Mouse (Mus musculus) limb, embryonic 13.5 days (tissue): Measurements from ENCODE around the gene Abtb1. TPM values are rescaled to one million over a fixed set of nuclear protein-coding genes. Genes with fewer than 3 reads are reported as not detected.

Experiments
- ATAC-seq: fragments of 200-750 bp; cut with Nextera tagmentation; 2 replicates; pipeline ENCODE4 v1.8.0; 2017; ENCODE audit warnings: low read depth, moderate number of reproducible peaks, moderate TSS enrichment; ENCODE audit not compliant: low FRiP score
- H3K27ac ChIP-seq: fragments of 300-500 bp; sonication (generic); 2 replicates; pipeline ENCODE4 v1.5.1; 2015; ENCODE audit warnings: inconsistent platforms, mild to moderate bottlenecking, moderate library complexity
- H3K27me3 ChIP-seq: fragments of 300-500 bp; sonication (generic); 2 replicates; pipeline ENCODE4 v1.6.1; 2015; ENCODE audit warnings: mild to moderate bottlenecking, inconsistent platforms
- H3K36me3 ChIP-seq: fragments of 300-500 bp; sonication (generic); 2 replicates; pipeline ENCODE4 v1.6.1; 2015; ENCODE audit warnings: inconsistent platforms, mild to moderate bottlenecking, moderate library complexity
- H3K4me1 ChIP-seq: fragments of 300-500 bp; sonication (generic); 2 replicates; pipeline ENCODE4 v1.6.1; 2015; ENCODE audit warnings: inconsistent platforms
- H3K4me2 ChIP-seq: fragments of 300-500 bp; sonication (generic); replicated peaks from 2 replicates; pipeline ENCODE4 v1.6.1; 2015; ENCODE audit warnings: inconsistent platforms, mild to moderate bottlenecking, moderate library complexity
- H3K4me3 ChIP-seq: fragments of 300-500 bp; sonication (generic); 2 replicates; pipeline ENCODE4 v1.5.1; 2015; ENCODE audit warnings: moderate library complexity, mild to moderate bottlenecking, inconsistent platforms
- H3K9ac ChIP-seq: fragments of 300-500 bp; sonication (generic); 2 replicates; pipeline ENCODE4 v1.6.1; 2015; ENCODE audit warnings: mild to moderate bottlenecking, inconsistent platforms
- H3K9me3 ChIP-seq: fragments of 300-500 bp; sonication (generic); 2 replicates; pipeline ENCODE4 v1.6.1; 2016; ENCODE audit warnings: inconsistent platforms
- WGBS: fragments of 180-500 bp; shearing (Covaris S2); methylation state at CpG from one replicate; pipeline ENCODE4 v1.1.7; 2015; 5-methylcytosine and 5-hydroxymethylcytosine counted together
- polyA plus RNA-seq: library from polyadenylated mRNA; unstranded; fragments of >200 nt; fragmentation: Nextera tagmentation; extraction: Ambion mirVana; gene quantifications from 2 replicates; pipeline ENCODE4 v1.2.1, GENCODE M21; 2015

Gene Abtb1
- polyA plus RNA-seq, 1 experiment from 2014 or later: 28.0 TPM

GRCm38 (mm10) chr6:88791299-88791698 is 50.5 kb downstream of the Abtb1 start:
- ATAC-seq: no peak
- H3K27me3 ChIP-seq: no peaks in the 10 kb centered on the region
- no peak overlapping the region for H3K4me3 ChIP-seq
- H3K4me1 ChIP-seq: peaks cover 35% of the 10 kb centered on the region
- WGBS: 28% methylated on average over 9 of the region's 9 CpGs
- H3K9ac ChIP-seq: no peak overlapping the region
- no peak overlapping the region for H3K27ac ChIP-seq
- H3K9me3 ChIP-seq: no peaks in the 10 kb centered on the region
- H3K36me3 ChIP-seq: no peaks in the 10 kb centered on the region
- no peak overlapping the region for H3K4me2 ChIP-seq

- H3K27me3 ChIP-seq: no peaks in the 10 kb centered on the region
- H3K4me2 ChIP-seq: no peak overlapping the region
- ATAC-seq: no peak
- no peaks in the 10 kb centered on the region for H3K36me3 ChIP-seq
- H3K9me3 ChIP-seq: no peaks in the 10 kb centered on the region
- H3K4me1 ChIP-seq: peaks cover 48% of the 10 kb centered on the region
- H3K27ac ChIP-seq: no peak overlapping the region
- H3K9ac ChIP-seq: no peak overlapping the region
- 34% methylated on average over 11 of the region's 11 CpGs for WGBS
- H3K4me3 ChIP-seq: no peak overlapping the region
Measured at GRCm38 (mm10) chr6:88788219-88788618, 53.6 kb downstream of the Abtb1 start.

GRCm38 (mm10) chr6:88787496-88787895 is 54.3 kb downstream of the Abtb1 start:
- H3K4me1 ChIP-seq: peaks cover 42% of the 10 kb centered on the region
- ATAC-seq: no peak
- no peak overlapping the region for H3K4me2 ChIP-seq
- H3K9me3 ChIP-seq: no peaks in the 10 kb centered on the region
- H3K36me3 ChIP-seq: no peaks in the 10 kb centered on the region
- no peak overlapping the region for H3K4me3 ChIP-seq
- no peak overlapping the region for H3K9ac ChIP-seq
- 73% methylated on average over 14 of the region's 14 CpGs for WGBS
- H3K27me3 ChIP-seq: no peaks in the 10 kb centered on the region
- H3K27ac ChIP-seq: no peak overlapping the region

- Histone ChIP-seq H3K36me3 (no peaks in the 10 kb centered on the region), H3K4me1 (peaks cover 37% of the 10 kb centered on the region), H3K9ac (no peak overlapping the region), H3K27ac (no peak overlapping the region), H3K27me3 (no peaks in the 10 kb centered on the region), H3K4me3 (no peak overlapping the region), H3K9me3 (no peaks in the 10 kb centered on the region), H3K4me2 (no peak overlapping the region)
- 82% methylated on average over 15 of the region's 15 CpGs for WGBS
- no peak for ATAC-seq
Measured at GRCm38 (mm10) chr6:88786732-88787445, 54.9 kb downstream of the Abtb1 start.

Other genes starting within 250 kb of the Abtb1 start
- 0.51 and 0.54 TPM in 2 replicates for gene Kbtbd12, start 204.0 kb downstream of the Abtb1 start, polyA plus RNA-seq
- gene Mgll, start 117.6 kb downstream of the Abtb1 start, polyA plus RNA-seq: 13.6 and 15.5 TPM in 2 replicates
- 108 and 114 TPM in 2 replicates for gene Podxl2, start 33.1 kb upstream of the Abtb1 start, polyA plus RNA-seq
- gene Mcm2, start 56.8 kb upstream of the Abtb1 start, polyA plus RNA-seq: 144 and 146 TPM in 2 replicates
- 89.5 and 89.6 TPM in 2 replicates for gene Tpra1, start 60.3 kb upstream of the Abtb1 start, polyA plus RNA-seq